Mouse (Mus musculus): ENCODE measurements around the gene Ankrd55.

DNA sequence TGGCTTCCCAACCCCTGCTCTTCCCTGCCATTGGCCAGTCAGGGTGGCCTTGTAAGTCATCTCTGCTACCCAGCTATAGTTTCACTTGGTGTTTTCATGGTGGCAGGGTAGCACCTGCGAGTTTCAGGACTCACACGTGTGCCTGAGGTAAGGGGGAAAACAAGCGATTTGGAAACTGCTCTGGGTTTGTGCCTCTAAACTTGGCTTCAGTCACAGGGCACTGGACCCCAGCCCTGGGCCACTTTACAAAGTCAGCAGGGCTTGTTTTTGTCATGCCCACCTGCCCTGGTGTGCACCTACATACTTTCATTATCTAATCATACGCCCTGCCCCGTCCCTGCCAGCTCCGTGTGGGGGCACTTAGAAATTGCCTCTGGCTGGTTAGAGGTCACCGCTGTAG is 61.2 kb downstream of the Ankrd55 start:
- TF ChIP-seq CHD2 (IDR thresholded peaks at IDR 0.05; ENCODE audit: low read depth, low read length), result no peak
- TF ChIP-seq ZNF384 (IDR thresholded peaks at IDR 0.05; ENCODE audit: low read depth, low read length), result no peak
- TF ChIP-seq ZC3H11A (IDR thresholded peaks at IDR 0.05; ENCODE audit: borderline replicate concordance, low read depth, low read length), result no peak
